Mouse (Mus musculus) embryonic fibroblast, embryonic 13.5 days (primary cell): ENCODE measurements around the gene Gm28036. TPM values are rescaled to one million over a fixed set of nuclear protein-coding genes. Genes with fewer than 3 reads are reported as not detected.

Experiments
- H3K27ac ChIP-seq: 2 replicates; pipeline ENCODE4 v1.5.1; 2012; ENCODE audit warnings: low read length, control low read depth, inconsistent platforms; ENCODE audit not compliant: insufficient read depth
- H3K4me1 ChIP-seq: 2 replicates; pipeline ENCODE4 v1.6.1; 2011; ENCODE audit warnings: low read length; ENCODE audit not compliant: control insufficient read depth, insufficient read depth
- H3K4me3 ChIP-seq: 2 replicates; pipeline ENCODE4 v1.5.1; 2011; ENCODE audit warnings: mild to moderate bottlenecking, control low read depth, low read length; ENCODE audit not compliant: insufficient read depth
- CTCF ChIP-seq: IDR thresholded peaks from 2 replicates; pipeline ENCODE4 v1.5.1; 2011; ENCODE audit warnings: mild to moderate bottlenecking, control low read depth, low read length, moderate library complexity, borderline replicate concordance; ENCODE audit not compliant: insufficient read depth
- POLR2A ChIP-seq: IDR thresholded peaks from 2 replicates; pipeline ENCODE4 v1.6.1; 2011; ENCODE audit warnings: low read depth, mild to moderate bottlenecking, control low read depth, low read length, moderate library complexity
- polyA plus RNA-seq: library from polyadenylated mRNA; stranded (reverse); fragments of >200 nt; gene quantifications from 2 replicates; pipeline ENCODE4 v1.2.4, GENCODE M21; 2011; ENCODE audit warnings: low read depth; ENCODE audit not compliant: missing spikeins, insufficient read length

Gm28036 gene
- polyA plus RNA-seq, 1 experiment = 29.0 TPM

GRCm38 (mm10) chr2:156080391-156080790 lies 46.5 kb downstream of the Gm28036 start:
- H3K4me3 ChIP-seq = no peak overlapping the region
- no peak for TF ChIP-seq CTCF
- no peak for TF ChIP-seq POLR2A

DNA sequence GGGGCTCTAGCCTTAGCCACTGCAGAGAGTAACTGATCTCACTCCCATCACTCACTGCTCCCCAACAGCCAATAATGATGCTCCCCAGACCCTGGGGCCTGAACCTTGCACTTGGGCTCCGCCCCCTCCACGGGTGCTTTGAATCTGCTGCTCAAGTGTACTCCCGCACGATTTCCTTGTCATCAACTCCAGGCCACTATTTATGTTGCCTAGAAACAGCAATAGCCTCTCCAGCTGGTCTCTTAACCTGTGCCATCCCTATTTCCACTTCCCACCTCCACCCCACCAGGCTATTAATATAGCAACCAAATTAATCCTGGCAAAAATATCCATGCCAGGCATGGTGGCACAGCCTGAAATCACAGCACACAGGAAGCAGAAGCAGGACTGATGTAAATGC lies 47.2 kb downstream of the Gm28036 start:
- H3K4me3 ChIP-seq = no peak overlapping the region
- H3K4me1 ChIP-seq = no peaks in the 10 kb centered on the region; the same call in 1 of the 2 replicates
- no peak overlapping the region for H3K27ac ChIP-seq
- TF ChIP-seq CTCF (no peak), POLR2A (no peak)

More at GRCm38 (mm10) chr2:156080391-156080790, 46.5 kb downstream of the Gm28036 start:
- H3K27ac ChIP-seq = no peak overlapping the region
- H3K4me1 ChIP-seq = no peaks in the 10 kb centered on the region; the same call in 1 of the 2 replicates

DNA sequence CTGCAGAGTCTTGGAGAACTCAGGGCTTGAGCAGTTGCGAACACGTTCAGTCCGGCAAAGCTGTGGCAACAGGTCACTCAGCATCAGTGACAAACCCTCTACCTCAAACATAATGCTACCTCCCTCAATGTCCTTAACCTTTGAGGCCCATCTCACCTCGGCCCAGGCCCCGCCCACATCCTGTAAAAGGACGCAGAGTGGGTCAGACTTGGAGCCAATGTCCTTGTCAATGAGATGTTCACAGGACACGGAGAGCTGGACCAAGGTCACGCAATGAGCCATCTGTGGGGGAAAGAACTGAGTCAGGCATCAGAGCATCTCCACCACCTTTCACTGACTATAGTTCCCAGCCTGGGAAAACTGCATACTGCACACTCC lies 47.7 kb downstream of the Gm28036 start:
- Histone ChIP-seq H3K4me1 (no peaks in the 10 kb centered on the region; the same call in 1 of the 2 replicates), H3K27ac (no peak overlapping the region), H3K4me3 (no peak overlapping the region)
- TF ChIP-seq CTCF = no peak
- no peak for TF ChIP-seq POLR2A

DNA sequence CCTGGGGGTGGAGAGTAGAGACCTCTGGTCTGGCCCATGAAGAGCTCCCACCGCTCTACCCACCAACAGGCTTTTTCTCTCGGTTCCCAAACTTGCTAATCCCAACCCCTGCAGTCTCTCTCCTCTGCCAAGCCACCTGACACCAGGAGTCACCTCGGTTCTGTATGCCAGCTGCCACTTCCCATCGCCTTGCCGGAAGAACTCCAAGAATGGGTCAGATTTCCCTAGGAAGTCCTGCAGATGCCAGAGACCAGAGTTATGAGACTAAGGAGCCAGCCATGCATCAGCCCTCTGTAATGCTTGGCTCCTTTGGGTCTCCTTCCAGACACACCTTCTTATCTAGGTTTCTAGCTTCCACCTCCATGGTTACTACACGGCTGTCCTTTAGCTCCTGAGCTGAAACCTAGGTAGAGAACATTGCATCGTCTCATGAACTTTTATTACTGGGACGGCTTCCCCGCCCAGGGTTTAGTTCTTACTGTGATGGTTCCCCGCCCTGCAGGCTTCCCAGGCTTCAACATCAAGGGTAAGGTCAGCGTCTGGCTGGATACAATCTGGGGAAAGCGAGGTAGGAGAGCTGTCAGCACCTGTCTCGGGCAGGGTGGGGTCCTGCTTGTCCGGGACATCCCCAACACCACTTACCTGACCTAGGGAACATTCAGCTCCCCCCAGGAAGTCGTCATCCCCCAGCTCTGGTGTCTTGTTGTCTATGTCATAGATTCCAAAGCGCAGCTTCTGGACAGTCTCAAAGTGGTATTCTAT lies 48.3 kb downstream of the Gm28036 start:
- TF ChIP-seq CTCF = no peak
- no peak for TF ChIP-seq POLR2A
- Histone ChIP-seq H3K27ac (no peak overlapping the region), H3K4me3 (no peak overlapping the region), H3K4me1 (no peaks in the 10 kb centered on the region; the same call in 1 of the 2 replicates)

- Histone ChIP-seq H3K4me1 (no peaks in the 10 kb centered on the region; the same call in 1 of the 2 replicates), H3K4me3 (no peak overlapping the region), H3K27ac (no peak overlapping the region)
- TF ChIP-seq POLR2A = no peak
- no peak for TF ChIP-seq CTCF
Measured at GRCm38 (mm10) chr2:156077461-156077860, 49.4 kb downstream of the Gm28036 start.

DNA sequence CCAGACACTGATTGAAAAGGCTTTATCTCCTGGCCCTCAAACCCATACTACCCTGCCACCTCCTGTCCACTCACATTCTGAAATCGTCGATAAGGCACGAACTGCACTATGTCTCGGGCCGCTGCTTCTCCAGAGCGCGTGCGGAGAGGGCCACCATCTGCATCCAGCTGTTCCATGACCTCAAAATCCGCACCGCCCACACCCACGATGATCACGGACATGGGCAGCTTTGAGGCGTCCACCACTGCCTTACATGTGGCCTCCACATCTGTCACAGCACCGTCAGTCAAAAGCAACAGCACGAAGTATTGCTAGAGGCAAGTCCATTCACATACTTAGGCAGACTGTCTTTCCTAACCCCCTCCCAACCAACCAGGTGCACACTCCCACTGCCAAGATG lies 53.2 kb downstream of the Gm28036 start:
- no peak overlapping the region for H3K27ac ChIP-seq
- H3K4me3 ChIP-seq = no peak overlapping the region
- no peak for TF ChIP-seq CTCF
- TF ChIP-seq POLR2A = no peak
- H3K4me1 ChIP-seq = no peaks in the 10 kb centered on the region

DNA sequence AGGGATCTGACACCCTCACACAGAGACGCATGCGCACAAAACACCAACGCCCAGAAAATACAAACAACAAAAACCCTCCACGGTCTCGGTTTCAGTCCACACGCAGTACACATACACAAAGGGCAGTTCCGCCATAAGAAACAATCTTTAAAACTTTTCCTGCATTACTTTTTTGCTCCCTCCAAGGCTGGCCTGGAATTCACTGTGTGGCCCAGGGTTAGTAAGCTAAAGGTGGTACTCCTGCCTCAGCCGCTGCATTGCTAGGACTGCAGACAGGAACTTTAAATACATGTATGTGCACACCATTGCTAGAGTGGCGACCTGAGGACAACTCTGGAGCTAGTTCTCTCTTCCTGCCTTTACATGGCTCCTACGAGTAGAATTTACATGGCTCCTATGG lies 55.7 kb downstream of the Gm28036 start:
- H3K27ac ChIP-seq = no peak overlapping the region
- TF ChIP-seq POLR2A (no peak), CTCF (no peak)

GRCm38 (mm10) chr2:156067916-156068315 lies 59.0 kb downstream of the Gm28036 start:
- Histone ChIP-seq H3K27ac (no peak overlapping the region), H3K4me1 (no peaks in the 10 kb centered on the region), H3K4me3 (no peak overlapping the region)
- no peak for TF ChIP-seq CTCF
- TF ChIP-seq POLR2A = no peak

More for the DNA sequence above, 55.7 kb downstream of the Gm28036 start:
- Histone ChIP-seq H3K4me3 (no peak overlapping the region), H3K4me1 (no peaks in the 10 kb centered on the region)

- no peak overlapping the region for H3K27ac ChIP-seq
- H3K4me3 ChIP-seq = peak overlapping the region; percentile 42
- no peaks in the 10 kb centered on the region for H3K4me1 ChIP-seq
- no peak for TF ChIP-seq CTCF
- TF ChIP-seq POLR2A = no peak
Measured at GRCm38 (mm10) chr2:156066126-156066525, 60.8 kb downstream of the Gm28036 start.
